Mouse (Mus musculus) kidney, embryonic 14.5 days (tissue): ENCODE measurements at regions not wholly inside any gene's neighbourhood (a gene's known extent, or its start where the extent isn't known, plus 50 kb on each side); places are given as distances from the start of the nearest gene placed in this dataset.

Source experiments
- ATAC-seq: fragments of 200-750 bp; cut with Nextera tagmentation; 2 replicates; pipeline ENCODE4 v1.8.0; 2017; ENCODE audit warnings: moderate number of reproducible peaks, mild to moderate bottlenecking, moderate TSS enrichment, moderate library complexity; ENCODE audit not compliant: low FRiP score, low TSS enrichment
- H3K27ac ChIP-seq: fragments of 300-500 bp; sonication (generic); 2 replicates; pipeline ENCODE4 v1.5.1; 2014; ENCODE audit warnings: low read depth, mild to moderate bottlenecking, low read length, moderate library complexity, mixed read lengths
- H3K27me3 ChIP-seq: fragments of 300-500 bp; sonication (generic); 2 replicates; pipeline ENCODE4 v1.6.1; 2014; ENCODE audit warnings: mild to moderate bottlenecking, low read length; ENCODE audit not compliant: control insufficient read depth, insufficient read depth
- H3K36me3 ChIP-seq: fragments of 300-500 bp; sonication (generic); 2 replicates; pipeline ENCODE4 v1.6.1; 2014; ENCODE audit warnings: low read length, mixed read lengths; ENCODE audit not compliant: control insufficient read depth, insufficient read depth
- H3K4me1 ChIP-seq: fragments of 300-500 bp; sonication (generic); 2 replicates; pipeline ENCODE4 v1.6.1; 2014; ENCODE audit warnings: low read length, mixed read lengths; ENCODE audit not compliant: control insufficient read depth, insufficient read depth
- H3K4me2 ChIP-seq: fragments of 300-500 bp; sonication (generic); replicated peaks from 2 replicates; pipeline ENCODE4 v1.6.1; 2014; ENCODE audit warnings: low read depth, mild to moderate bottlenecking, low read length
- H3K4me3 ChIP-seq: fragments of 300-500 bp; sonication (generic); 2 replicates; pipeline ENCODE4 v1.5.1; 2014; ENCODE audit warnings: mild to moderate bottlenecking, low read length
- H3K9ac ChIP-seq: fragments of 300-500 bp; sonication (generic); 2 replicates; pipeline ENCODE4 v1.6.1; 2014; ENCODE audit warnings: low read depth, mild to moderate bottlenecking, low read length, moderate library complexity
- H3K9me3 ChIP-seq: fragments of 300-500 bp; sonication (generic); 2 replicates; pipeline ENCODE4 v1.6.1; 2016; ENCODE audit warnings: low read length; ENCODE audit not compliant: control insufficient read depth
- WGBS: fragments of 180-500 bp; shearing (Covaris S2); extraction: QIAGEN DNeasy Blood & Tissue Kit; methylation state at CpG from one replicate; pipeline ENCODE4 v1.1.7; 2014; 5-methylcytosine and 5-hydroxymethylcytosine counted together

GRCm38 (mm10) chr9:122625081-122625480 lies 122.1 kb upstream of the Topaz1 start:
- Histone ChIP-seq H3K36me3 (no peaks in the 10 kb centered on the region), H3K9me3 (no peaks in the 10 kb centered on the region), H3K4me3 (no peak overlapping the region), H3K9ac (no peak overlapping the region), H3K4me2 (no peak overlapping the region), H3K27ac (no peak overlapping the region), H3K27me3 (0 out of 2 replicates have a peak, but pooled peaks cover 2% of the 10 kb centered on the region), H3K4me1 (no peaks in the 10 kb centered on the region)
- ATAC-seq: no peak
- 100% methylated on average over 1 of the region's 1 CpGs for WGBS

- 80% methylated on average over 6 of the region's 6 CpGs for WGBS
- H3K27me3 ChIP-seq: 0 out of 2 replicates have a peak, but pooled peaks cover 2% of the 10 kb centered on the region
- no peaks in the 10 kb centered on the region for H3K9me3 ChIP-seq
- no peak overlapping the region for H3K4me2 ChIP-seq
- H3K4me3 ChIP-seq: no peak overlapping the region
- H3K27ac ChIP-seq: no peak overlapping the region
- H3K36me3 ChIP-seq: no peaks in the 10 kb centered on the region
- H3K4me1 ChIP-seq: no peaks in the 10 kb centered on the region
- no peak overlapping the region for H3K9ac ChIP-seq
- no peak for ATAC-seq
These were observed 120.8 kb upstream of the Topaz1 start for GRCm38 (mm10) chr9:122626346-122626745.

GRCm38 (mm10) chr9:122629171-122629904 lies 117.8 kb upstream of the Topaz1 start:
- Histone ChIP-seq H3K27ac (no peak overlapping the region), H3K36me3 (no peaks in the 10 kb centered on the region), H3K27me3 (0 out of 2 replicates have a peak, but pooled peaks cover 2% of the 10 kb centered on the region), H3K9me3 (no peaks in the 10 kb centered on the region), H3K4me3 (no peak overlapping the region), H3K4me1 (no peaks in the 10 kb centered on the region), H3K9ac (no peak overlapping the region), H3K4me2 (no peak overlapping the region)
- WGBS: 36% methylated on average over 18 of the region's 18 CpGs
- ATAC-seq: no peak

- ATAC-seq: no peak
- H3K4me3 ChIP-seq: no peak overlapping the region
- H3K9me3 ChIP-seq: no peaks in the 10 kb centered on the region
- 0 out of 2 replicates have a peak, but pooled peaks cover 2% of the 10 kb centered on the region for H3K27me3 ChIP-seq
- no peaks in the 10 kb centered on the region for H3K36me3 ChIP-seq
- no peak overlapping the region for H3K27ac ChIP-seq
- 75% methylated on average over 9 of the region's 9 CpGs for WGBS
- no peaks in the 10 kb centered on the region for H3K4me1 ChIP-seq
- H3K9ac ChIP-seq: no peak overlapping the region
- H3K4me2 ChIP-seq: no peak overlapping the region
These were observed 115.4 kb upstream of the Topaz1 start for GRCm38 (mm10) chr9:122631793-122632192.

- Histone ChIP-seq H3K4me3 (no peak overlapping the region), H3K27me3 (0 out of 2 replicates have a peak, but pooled peaks cover 2% of the 10 kb centered on the region), H3K27ac (no peak overlapping the region), H3K36me3 (no peaks in the 10 kb centered on the region), H3K4me2 (no peak overlapping the region), H3K4me1 (no peaks in the 10 kb centered on the region), H3K9ac (no peak overlapping the region), H3K9me3 (no peaks in the 10 kb centered on the region)
- no peak for ATAC-seq
- WGBS: 38% methylated on average over 1 of the region's 1 CpGs
These were observed 113.7 kb upstream of the Topaz1 start for GRCm38 (mm10) chr9:122633484-122633883.

- no peak overlapping the region for H3K4me2 ChIP-seq
- ATAC-seq: no peak
- H3K9ac ChIP-seq: no peak overlapping the region
- H3K4me1 ChIP-seq: no peaks in the 10 kb centered on the region
- no peaks in the 10 kb centered on the region for H3K9me3 ChIP-seq
- no peaks in the 10 kb centered on the region for H3K36me3 ChIP-seq
- H3K4me3 ChIP-seq: no peak overlapping the region
- no peaks in the 10 kb centered on the region for H3K27me3 ChIP-seq
- 38% methylated on average over 10 of the region's 10 CpGs for WGBS
- H3K27ac ChIP-seq: no peak overlapping the region
These were observed 111.8 kb upstream of the Topaz1 start for GRCm38 (mm10) chr9:122635138-122635964.

- ATAC-seq: no peak
- Histone ChIP-seq H3K27me3 (peaks cover 6% of the 10 kb centered on the region; the same call in 1 of the 2 replicates), H3K9ac (no peak overlapping the region), H3K9me3 (no peaks in the 10 kb centered on the region), H3K36me3 (no peaks in the 10 kb centered on the region), H3K4me2 (no peak overlapping the region), H3K27ac (no peak overlapping the region), H3K4me1 (no peaks in the 10 kb centered on the region), H3K4me3 (no peak overlapping the region)
- 40% methylated on average over 3 of the region's 3 CpGs for WGBS
These were observed 109.6 kb upstream of the Topaz1 start for GRCm38 (mm10) chr9:122637591-122637990.

- Histone ChIP-seq H3K4me1 (no peaks in the 10 kb centered on the region), H3K4me3 (no peak overlapping the region), H3K36me3 (no peaks in the 10 kb centered on the region), H3K27me3 (peaks cover 6% of the 10 kb centered on the region; the same call in 1 of the 2 replicates), H3K9ac (no peak overlapping the region), H3K9me3 (no peaks in the 10 kb centered on the region), H3K4me2 (no peak overlapping the region), H3K27ac (no peak overlapping the region)
- 95% methylated on average over 4 of the region's 4 CpGs for WGBS
- ATAC-seq: no peak
These were observed 107.9 kb upstream of the Topaz1 start for GRCm38 (mm10) chr9:122639239-122639638.

- no peak overlapping the region for H3K4me2 ChIP-seq
- WGBS: 17% methylated on average over 7 of the region's 7 CpGs
- H3K27ac ChIP-seq: no peak overlapping the region
- ATAC-seq: no peak
- H3K4me1 ChIP-seq: no peaks in the 10 kb centered on the region
- H3K9me3 ChIP-seq: no peaks in the 10 kb centered on the region
- no peak overlapping the region for H3K4me3 ChIP-seq
- H3K27me3 ChIP-seq: peaks cover 6% of the 10 kb centered on the region; the same call in 1 of the 2 replicates
- no peak overlapping the region for H3K9ac ChIP-seq
- no peaks in the 10 kb centered on the region for H3K36me3 ChIP-seq
These were observed 104.2 kb upstream of the Topaz1 start for GRCm38 (mm10) chr9:122642913-122643312.
